Mouse (Mus musculus) frontal cortex, postnatal 36 days (tissue): Measurements from ENCODE around the gene Calm3.
"Not testable (repeated sequence)": the region's sequence is repeated elsewhere in the genome, so short reads cannot be mapped to it uniquely, and the experiment has no call there.

Experiments used
- DNase-seq, 2 experiments: peaks; one replicate each; pipeline ENCODE4 v3.0.0; 2022; ENCODE audit warnings: low spot score in 2 of 2

Calm3 gene

GRCm38 (mm10) chr7:16924037-16924834 lies at the start of gene Calm3:
Gene Calm3, minus strand, starts transcription at chr7:16924114.
- DNase-seq, result peak; percentile 100

DNA sequence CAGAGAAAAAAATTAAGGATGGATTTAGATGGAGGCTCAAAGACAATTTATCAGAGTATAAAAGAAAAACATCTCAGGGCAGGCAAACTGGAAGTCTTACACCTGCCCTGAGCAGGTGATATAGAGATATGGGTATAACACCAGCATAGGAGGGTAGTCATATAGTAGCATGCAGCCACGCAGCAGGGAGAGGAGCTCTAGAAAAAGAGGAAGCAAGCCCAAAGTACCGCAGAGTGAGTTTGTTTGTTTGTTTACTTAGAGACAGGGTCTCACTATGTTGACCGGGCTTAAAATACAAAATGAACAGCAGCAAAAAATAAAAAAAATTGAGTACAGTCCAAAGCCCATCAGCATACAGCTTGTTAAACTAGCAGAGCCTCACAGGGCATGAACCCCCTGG lies 47.2 kb upstream of the Calm3 start:
- no peak for DNase-seq

GRCm38 (mm10) chr7:16968414-16968813 lies 44.5 kb upstream of the Calm3 start:
- DNase-seq, result no peak

DNA sequence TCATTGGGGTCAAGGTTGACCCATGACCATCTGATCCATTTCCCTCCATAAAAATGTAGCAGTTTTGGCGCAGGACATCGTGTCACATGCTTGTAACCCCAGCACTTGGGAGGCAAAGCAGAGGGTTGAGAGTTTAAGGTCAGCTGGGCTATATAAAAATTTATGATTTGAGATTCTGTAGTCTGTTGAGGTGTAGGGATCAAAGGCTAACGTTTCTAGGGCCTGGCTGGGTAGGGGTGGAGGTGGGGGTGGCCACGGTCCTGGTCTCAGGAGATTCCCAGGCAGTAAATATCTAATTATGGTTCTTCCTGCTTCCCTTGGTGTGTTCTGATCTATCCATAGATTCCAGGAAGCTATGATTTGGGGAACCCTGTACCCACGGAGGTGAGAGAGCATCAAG lies 37.8 kb upstream of the Calm3 start:
- DNase-seq, result no peak

- peak; percentile 90 to 96 for DNase-seq
Measured at GRCm38 (mm10) chr7:16959539-16960187, 35.7 kb upstream of the Calm3 start, which contains the start of gene Pnmal1. Gene Pnmal1, plus strand, starts transcription at chr7:16959679.

DNA sequence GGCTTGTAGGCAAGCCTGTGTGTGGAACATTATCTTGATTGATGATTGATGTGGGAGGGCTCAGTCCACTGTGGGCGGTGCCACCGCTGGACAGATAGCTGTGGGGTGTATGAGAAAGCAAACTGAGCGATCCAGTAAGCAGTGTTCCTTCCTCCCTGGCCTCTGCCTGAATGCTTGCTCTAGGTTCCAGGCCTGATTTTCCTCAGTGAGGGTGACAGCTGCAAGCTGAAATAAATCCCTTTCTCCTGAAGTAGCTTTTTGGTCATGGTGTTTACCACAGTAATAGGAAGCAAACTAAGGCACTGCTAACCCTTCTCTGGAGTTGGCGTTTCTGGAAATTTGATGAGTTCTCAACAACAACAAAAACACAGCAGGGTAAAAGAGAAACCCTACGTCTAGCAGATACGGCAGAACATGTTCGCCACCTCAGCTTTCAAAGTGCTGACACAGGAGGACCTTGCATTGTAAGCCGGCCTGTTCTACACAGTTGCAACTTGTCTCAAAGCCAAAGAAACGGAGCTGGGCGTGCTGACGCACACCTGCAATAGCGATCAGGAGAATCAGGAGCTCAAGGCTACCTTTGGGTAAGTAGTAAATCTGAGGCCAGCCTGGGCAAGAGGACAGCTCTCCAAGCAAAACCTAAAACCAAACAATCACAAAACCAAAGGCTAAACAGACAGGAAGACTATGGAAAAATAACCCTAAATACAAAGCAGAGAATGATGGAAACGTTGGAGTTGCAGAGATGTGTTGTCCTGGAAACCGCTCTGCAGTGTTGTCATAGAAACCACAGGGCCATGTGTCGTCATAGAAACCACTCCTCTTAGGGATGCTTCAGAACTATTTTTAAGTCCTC lies 32.7 kb upstream of the Calm3 start:
- peak; percentile 64 to 82 for DNase-seq

DNA sequence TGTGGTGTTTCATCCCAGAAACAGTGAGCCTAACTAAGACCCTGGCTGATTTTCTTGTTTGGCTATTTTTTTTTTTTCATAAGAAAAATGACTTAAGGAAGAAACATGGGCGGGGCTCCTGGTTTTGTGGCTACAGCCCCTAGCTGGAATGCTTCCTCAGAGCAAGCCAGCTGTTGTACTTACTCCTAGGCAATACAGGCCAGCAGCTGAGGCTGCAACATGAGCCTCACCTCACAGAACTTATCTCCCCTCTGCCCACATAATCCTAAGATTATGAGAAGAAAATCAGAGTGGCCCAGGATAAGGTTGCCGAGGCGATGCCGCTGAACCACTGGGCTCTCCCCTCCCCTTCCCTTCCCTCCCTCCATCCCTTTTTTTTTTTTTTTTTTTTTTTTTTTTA lies 31.8 kb upstream of the Calm3 start:
- no peak for DNase-seq

- DNase-seq, result not testable (repeated sequence)
Measured at GRCm38 (mm10) chr7:16953776-16954175, 29.9 kb upstream of the Calm3 start.

GRCm38 (mm10) chr7:16950861-16951635 lies 27.1 kb upstream of the Calm3 start:
- DNase-seq, result peak; percentile 78 to 84

- DNase-seq, result peak; percentile 86 to 91
Measured at GRCm38 (mm10) chr7:16949908-16950841, 26.3 kb upstream of the Calm3 start.

DNA sequence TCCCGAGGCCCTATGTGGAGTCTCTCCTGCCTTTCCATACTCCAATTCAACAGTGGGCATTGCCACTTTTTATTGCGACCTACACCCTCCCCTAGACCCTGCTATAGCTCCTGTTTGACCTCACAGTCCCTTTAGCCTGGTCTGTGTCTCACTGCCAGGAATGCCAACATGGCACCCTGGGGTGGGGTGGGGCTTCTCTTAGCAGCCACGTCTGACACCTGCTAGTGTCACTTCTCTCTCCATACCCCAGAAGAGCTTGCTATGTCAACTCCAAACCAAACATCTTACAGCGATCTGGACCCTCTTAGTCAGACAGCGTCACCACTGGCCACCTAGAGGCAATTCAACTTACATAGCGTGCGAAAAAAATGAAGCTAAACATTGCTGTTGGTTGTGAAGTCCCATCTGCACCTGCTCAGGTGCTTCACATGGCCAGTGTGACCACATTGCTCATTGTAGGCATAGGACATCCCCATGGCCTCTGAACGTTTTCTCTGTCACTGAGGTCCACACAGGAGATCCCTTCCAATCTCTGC lies 25.1 kb upstream of the Calm3 start:
- DNase-seq, result no peak

DNA sequence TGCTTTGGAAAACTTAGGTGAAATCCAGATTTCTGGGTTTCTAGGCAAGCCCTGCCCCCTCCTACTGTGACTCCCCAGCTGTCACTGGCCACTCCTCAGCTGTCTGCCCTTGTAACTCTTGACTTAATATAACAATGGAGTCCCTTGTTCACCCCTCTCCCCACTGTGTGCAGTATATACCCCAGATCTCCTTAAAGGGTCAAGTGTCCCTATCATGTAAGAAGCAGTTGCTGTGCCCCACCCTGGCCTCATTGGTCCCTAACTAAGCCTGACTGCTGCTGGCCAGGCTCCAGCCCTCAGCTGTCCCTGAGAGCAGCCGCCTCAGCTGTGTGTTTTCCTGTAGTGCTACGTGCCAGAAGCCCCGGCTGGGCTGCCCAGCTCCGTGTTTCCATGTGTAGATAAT lies 24.0 kb upstream of the Calm3 start:
- peak in 1 of 2 experiments; percentile 38 for DNase-seq

- peak in 1 of 2 experiments; percentile 44 for DNase-seq
Measured at GRCm38 (mm10) chr7:16947349-16947895, 23.5 kb upstream of the Calm3 start.

DNA sequence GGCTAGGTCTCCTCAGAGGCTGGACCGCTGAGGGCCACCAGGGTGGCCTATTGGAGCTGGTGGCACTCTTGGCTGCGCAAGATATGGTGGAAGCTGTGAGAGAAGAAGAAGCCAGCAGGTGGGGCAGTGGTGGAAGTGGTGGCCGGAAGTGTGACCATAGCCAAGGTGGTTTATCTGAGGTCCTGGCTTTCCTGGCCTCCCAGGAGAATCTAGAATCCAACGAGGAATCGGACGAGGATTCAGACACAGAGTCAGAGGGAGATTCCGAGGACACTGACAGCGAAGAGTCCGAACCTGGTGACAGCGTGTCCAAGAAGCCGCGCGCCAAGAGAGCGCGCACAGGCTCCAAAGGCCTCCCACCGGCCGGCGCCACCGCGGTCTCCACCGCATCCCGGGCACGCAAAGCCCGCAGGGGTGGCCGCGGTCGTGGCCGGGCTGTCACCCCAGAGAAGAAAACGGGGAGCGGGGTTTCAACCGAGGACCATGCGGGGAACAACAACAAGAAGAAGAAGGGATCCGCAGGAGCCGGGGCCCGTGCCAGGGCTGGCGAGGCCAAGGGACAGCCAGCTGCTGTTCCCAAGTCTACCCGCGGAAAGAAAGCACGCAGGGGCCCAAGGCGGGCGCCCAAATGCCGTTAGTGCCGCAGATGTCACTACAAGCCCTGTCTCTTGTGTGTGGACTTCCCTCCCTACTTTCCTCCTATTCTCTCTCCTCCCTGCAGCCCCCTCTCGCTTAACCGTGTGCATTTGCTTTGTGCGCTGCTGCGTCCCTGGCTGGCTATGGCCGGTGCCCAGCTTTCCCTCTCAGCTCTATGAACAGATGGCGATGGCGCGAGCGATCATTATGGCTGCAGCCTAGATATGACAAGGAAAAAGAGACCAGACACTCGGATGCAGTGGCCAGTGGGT lies 22.8 kb upstream of the Calm3 start:
- peak in 1 of 2 experiments; percentile 45 for DNase-seq

- DNase-seq, result no peak
Measured at GRCm38 (mm10) chr7:16945419-16945818, 21.5 kb upstream of the Calm3 start.

- DNase-seq, result no peak
Measured at GRCm38 (mm10) chr7:16944808-16945315, 20.9 kb upstream of the Calm3 start.

DNA sequence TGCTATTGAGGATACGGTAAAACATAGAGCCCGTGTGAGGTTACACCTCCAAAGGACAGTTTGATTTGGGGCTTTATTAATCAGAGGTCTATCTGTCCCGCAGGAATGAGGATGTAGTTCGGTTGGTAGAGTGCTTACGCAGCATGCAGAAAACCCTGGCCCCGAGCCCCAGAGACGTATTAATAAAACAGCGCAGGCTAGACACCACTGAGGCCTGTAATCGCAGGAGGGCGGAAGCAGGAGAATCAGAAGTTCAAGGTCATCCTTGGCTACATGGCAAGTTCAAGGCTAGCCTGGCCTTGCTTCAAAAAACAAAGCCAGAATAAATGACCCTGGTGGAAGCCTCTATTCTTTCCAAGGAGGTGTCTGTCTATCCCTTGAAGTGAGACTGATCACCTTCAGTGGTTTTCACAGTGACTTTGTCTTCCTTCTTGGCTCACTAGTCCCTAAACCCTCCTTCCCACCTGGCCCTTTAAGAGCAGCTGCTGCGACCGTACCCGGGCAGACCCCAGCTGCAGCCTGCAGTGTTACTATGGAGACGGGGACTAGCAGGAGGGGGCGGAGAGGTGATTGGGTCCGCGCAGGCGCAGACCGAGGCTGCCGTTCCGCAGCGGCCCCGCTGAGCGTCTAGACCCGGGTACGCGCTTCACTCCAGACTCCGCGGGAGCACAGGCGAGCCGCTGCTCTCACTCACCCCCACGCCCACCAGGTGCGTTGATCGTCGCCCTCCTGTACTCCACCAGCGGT lies 20.3 kb upstream of the Calm3 start, which contains the start of gene Pnmal2:
Gene Pnmal2, plus strand, starts transcription at position 622 of the 747 bp plus-strand sequence.
- DNase-seq, result peak; percentile 88 to 89

GRCm38 (mm10) chr7:16942861-16943260 lies 18.9 kb upstream of the Calm3 start:
- DNase-seq, result no peak
